Mouse (Mus musculus) T-cell, adult 2 months (primary cell): ENCODE results near the gene Wipf1.

Experiments used
- DNase-seq: peaks from one replicate; pipeline ENCODE4 v3.0.0; 2022; ENCODE audit warnings: low spot score

Gene Wipf1

DNA sequence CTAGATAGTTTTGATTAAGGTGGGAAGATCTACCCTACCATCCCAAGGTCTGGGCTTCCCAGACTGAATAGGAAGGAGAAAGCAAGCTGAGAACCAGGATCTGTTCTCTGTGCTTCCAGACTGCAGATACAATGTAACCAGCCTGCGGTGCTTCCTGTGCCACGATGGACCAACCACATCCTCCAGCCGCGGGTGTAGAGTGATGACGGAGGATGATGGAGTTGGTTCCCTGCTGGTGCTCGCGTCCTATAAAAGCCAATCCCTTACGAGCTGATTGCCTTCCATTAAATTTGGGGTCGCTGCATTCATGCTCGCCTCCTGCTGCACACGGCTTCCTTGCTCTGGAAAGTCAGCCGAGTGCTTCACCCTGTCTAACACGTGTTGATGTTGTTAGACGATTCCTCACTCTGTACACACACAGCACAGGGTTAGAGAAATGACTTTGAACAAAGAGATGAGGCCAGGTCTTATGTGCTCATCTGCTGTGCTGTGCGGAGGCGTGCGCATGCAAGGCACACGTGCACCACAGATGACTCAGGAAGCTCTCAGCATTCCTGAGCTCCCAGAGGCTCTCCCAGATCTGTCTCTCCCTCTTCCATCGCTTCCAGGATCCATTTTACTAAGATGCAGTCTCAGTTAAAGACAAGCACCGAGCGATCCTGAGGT lies 100.6 kb downstream of the Wipf1 start:
- peak; percentile 44 for DNase-seq

DNA sequence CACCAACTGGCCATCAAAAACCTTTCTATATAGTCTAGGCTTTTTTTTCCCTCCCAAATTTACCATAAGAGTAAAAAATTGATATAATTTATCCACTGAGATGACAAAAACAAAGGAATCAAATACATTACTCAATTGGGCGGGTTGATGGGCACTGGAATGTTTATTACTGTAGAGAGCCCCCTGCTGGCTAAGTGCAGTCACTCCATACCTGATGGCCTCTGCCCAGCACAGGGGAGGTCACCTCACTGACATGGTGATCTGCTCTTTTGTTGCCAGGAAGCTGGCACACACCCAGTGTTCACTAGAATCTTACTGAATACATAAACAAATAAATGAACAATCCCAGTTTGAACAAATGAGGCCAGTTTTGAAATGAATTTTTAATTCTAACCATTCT lies 102.2 kb downstream of the Wipf1 start:
- peak; percentile 43 for DNase-seq

GRCm38 (mm10) chr2:73425822-73426221 lies 103.7 kb downstream of the Wipf1 start:
- no peak for DNase-seq

- DNase-seq, result no peak
Observed at GRCm38 (mm10) chr2:73419730-73420129, 109.8 kb downstream of the Wipf1 start.

DNA sequence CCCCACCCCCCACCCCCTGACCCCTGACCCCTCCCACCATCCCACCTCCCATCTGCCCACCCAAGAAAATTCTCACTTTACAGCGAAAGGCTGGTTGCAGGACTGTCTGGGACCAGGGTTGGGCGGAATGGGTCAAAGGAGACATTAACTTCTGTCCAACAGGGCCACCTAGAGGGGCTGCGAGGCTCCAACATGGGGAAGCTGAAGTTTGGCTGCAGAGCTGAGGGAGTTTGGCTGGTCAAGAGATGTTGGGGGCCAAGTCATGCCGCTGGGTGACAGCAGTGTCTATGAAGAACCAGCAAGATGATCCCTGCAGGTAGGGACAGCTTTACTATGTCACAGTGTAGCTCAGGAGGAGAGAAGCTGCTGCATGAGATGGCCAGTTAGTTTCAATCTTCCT lies 110.2 kb downstream of the Wipf1 start:
- no peak for DNase-seq

- DNase-seq, result no peak
Observed at GRCm38 (mm10) chr2:73415892-73416291, 113.6 kb downstream of the Wipf1 start.

DNA sequence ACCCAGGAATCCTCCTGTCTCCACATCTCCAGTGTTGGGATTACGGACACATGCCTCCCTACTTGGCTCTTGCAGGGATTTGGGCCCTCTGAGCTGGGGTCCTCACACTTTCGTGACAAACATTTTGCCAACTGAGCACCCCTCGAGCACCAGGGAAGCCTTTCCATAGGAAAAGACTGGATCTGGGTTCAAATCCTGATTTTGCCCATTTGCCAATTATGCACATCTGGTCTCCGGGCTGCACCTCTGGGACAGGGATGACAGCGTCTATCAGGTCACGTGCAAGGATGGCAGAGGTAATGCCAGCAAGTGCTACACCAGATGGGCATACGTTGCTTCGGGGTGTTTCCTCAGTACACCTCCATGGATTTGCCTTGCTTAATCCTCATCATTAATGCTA lies 119.5 kb downstream of the Wipf1 start:
- DNase-seq, result no peak

GRCm38 (mm10) chr2:73407662-73408061 lies 121.9 kb downstream of the Wipf1 start:
- DNase-seq, result no peak

DNA sequence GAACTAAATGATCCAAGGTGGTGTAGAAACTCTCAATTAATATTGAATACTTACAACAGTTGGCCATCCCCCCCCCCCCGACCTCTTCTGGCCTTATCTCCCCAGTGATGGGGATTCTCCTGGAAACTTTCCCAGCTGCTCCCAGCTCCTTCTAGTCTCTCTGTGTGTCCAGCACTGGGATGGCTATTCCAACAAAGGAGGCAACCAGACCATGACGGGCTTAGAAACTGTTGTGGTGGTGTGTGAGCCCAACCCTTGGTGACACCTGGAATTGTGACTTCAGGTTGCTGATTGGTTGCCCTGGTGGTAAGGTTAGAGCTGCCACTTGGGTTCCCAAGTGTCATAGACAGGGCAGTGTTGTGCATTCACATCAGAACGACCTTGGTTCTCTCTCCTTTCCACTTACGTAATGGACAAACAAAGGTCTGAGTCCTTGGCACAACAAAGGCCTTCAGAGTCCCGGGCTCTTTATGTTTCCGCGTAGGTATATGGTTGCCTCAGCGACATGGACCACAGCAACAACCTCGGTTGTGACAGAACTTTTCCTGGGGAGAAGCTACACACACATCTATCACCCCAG lies 123.1 kb downstream of the Wipf1 start:
- no peak for DNase-seq

DNA sequence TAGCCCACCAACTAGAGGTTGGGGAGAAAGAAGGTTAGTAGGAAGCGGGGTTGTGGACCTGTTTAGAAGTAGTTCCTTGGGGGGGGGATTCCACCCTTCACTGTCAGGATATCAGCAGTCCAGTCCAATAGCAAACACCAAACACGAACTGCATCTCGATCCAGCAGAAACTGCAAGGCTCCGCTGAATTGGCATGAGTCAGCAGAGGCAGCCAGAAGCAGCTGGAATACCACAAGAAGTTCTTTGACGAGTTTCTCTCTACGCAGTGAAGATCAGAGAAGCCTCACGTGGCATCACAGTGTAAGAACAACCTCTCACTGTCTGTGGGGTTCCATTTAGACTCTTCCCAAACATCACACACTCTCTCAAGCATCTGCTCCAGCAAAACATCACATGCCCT lies 124.6 kb downstream of the Wipf1 start:
- no peak for DNase-seq

- no peak for DNase-seq
Observed at GRCm38 (mm10) chr2:73404442-73404841, 125.1 kb downstream of the Wipf1 start.

GRCm38 (mm10) chr2:73403385-73404013 lies 126.0 kb downstream of the Wipf1 start:
- DNase-seq, result no peak

DNA sequence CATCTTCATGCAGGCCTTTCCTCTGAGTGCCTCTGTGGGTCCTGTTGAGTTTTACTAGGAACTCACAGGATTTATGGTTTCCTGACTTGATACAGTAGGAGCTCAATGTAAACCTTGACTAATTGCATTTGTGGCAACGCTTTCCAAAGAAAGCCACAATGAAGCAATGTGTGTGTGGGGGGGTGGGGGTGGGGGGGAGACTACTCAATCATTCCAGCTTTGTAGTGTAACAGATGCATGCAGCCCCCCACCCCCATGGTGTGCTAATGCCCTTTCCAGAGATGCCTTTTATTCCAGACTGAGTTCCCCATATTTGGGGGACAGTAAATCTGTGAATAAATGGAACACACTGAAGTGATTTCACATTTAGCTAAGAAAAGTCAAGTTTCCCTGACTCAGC lies 127.8 kb downstream of the Wipf1 start:
- DNase-seq, result no peak

GRCm38 (mm10) chr2:73397476-73397875 lies 132.1 kb downstream of the Wipf1 start:
- DNase-seq, result no peak

DNA sequence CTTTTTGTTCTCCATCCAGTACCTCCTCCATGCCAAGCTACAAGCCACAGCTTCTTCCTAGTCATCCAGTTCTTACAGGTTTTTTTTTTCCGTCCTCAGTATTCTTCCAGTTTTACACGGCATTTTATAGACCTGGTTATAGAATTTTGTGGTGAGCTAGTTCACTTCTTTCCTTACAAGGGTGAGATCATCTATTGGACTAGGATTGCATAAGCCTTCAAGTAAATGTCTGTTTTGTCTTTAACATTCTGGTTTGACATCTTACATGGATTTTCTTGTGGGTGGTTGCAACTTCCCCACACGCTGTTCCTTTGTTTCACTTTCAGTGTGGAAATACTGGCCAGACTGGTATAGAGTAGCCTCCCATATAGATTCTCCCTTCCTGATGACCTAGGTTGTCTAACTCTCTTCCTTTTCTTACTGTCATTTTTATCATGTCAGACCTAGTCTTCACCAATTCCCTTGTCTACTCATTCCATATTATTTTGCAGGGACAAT lies 132.7 kb downstream of the Wipf1 start:
- DNase-seq, result no peak

DNA sequence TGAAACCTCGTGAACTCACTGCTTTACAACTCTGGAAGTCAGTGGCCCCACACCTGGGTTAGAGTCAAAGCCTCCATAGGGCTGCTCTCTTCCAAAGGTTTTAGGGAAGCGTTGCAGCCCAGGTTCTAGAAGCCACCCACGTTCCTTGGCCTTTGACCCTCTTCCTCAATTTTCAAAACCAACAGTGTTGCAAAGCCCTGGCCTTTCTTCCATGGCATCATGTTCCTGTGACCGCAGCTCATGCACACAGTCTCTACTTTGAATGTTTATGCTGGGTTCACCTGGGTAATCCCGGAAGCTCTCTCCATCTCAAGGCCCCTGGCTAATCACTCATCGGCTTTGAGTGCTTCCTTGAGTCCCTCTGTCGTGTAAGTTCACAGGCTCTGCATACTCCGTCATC lies 134.0 kb downstream of the Wipf1 start:
- DNase-seq, result no peak

- DNase-seq, result no peak
Observed at GRCm38 (mm10) chr2:73394476-73394875, 135.1 kb downstream of the Wipf1 start.

DNA sequence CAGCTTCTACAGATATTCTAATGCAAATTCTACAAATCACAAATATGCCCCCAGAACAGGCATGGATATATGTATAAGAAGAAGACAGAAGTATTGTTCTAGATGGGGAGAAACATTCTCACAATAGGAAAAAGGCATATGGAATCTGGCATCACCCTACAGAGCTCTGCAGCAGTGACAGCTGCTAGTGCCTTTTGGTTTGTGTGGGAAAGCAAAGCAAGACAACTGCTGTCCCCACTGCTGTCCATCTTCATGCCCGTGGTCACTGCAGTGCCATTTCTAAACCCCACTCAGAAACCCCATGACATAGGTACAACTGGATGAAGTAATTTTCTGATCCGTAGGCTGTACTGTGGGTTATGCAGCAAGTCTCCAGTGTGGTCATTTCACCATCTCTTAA lies 136.8 kb downstream of the Wipf1 start:
- no peak for DNase-seq

DNA sequence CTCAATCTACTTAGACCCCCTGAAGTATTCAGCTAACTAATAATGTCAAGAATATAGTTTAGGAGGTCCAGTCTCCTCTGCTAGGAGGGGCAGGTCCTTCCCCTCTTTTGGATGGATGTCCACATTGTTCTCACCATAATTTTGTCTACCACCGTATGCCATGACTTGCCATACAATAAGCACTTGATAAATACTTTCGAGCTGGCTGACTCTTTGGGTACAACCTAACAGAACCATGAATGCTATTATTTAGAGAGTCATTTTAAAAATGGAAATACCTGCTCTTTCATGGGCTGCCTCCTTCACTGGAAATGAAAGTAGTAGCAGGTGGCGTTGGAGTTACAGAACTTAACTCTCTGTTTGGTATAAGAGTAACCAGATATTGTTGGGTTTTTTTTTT lies 139.6 kb downstream of the Wipf1 start:
- no peak for DNase-seq

GRCm38 (mm10) chr2:73387806-73388205 lies 141.7 kb downstream of the Wipf1 start:
- no peak for DNase-seq

GRCm38 (mm10) chr2:73386356-73387046 lies 143.0 kb downstream of the Wipf1 start, which contains the start of gene Gpr155:
TSS of gene Gpr155 (minus strand) at chr2:73386572.
- DNase-seq, result peak; percentile 98

DNA sequence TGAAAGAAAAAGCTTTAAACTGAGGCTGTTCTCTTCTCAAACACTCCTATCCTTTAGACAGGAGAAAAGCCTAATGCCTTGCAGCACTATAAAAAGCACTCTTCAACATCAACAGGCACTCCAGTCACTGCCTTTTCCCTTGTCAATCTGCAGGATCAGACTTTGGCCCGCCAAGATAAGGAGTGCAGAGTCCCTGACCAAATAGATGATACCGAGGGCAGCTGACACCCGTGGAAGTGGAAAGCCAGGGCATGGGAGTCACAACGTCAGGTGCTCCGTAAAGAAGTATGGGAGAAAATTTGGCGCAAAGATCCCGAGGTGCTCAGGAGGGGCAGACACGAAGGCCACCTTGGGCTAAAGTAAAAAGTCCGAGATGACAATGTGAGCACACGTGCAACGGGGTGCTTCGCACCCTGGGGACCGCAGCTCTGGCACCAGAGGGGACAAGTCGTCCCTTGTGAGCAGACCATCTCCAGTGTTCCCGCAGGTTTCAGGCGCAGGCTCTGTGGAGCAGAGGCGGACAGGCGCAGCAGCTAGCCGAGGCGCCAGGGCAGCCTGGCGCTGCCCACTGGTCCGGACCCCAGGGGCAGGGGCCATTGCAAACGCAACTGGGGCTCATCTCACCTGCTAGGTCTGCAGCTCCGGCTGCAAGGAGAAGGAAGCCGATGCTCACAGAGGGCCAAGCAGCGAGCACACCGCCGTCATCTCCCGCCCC lies 143.7 kb downstream of the Wipf1 start:
- DNase-seq, result no peak
